Mouse (Mus musculus): Measurements from ENCODE around the gene Nmnat1. TPM values are rescaled to one million over a fixed set of nuclear protein-coding genes. Genes with fewer than 3 reads are reported as not detected.
A peak's percentile ranks its signal among the peaks of the same experiment; 100 is the strongest.

Nmnat1 gene
- polyA plus RNA-seq, 1 experiment from 2014 or later: 14.3 TPM

GRCm38 (mm10) chr4:149424755-149425154, 60.2 kb downstream of the Nmnat1 start:
- Histone ChIP-seq H3K27me3 (replicated peaks; ENCODE audit: control insufficient read depth, insufficient read depth, low read length) (no peaks in the 10 kb centered on the region), H3K9me3 (ENCODE audit: control insufficient read depth, low read length) (no peaks in the 10 kb centered on the region), H3K4me1 (replicated peaks; ENCODE audit: control insufficient read depth, insufficient read depth, low read length) (peaks cover 12% of the 10 kb centered on the region), H3K4me2 (peak overlapping the region; percentile 82), H3K9ac (ENCODE audit: low read depth, low read length) (peak overlapping the region; percentile 41; the same call in 1 of the 2 replicates), H3K4me3 (ENCODE audit: low read depth, low read length) (peak overlapping the region; percentile 98), H3K27ac (ENCODE audit: low read depth, low read length) (no peak overlapping the region), H3K36me3 (ENCODE audit: control insufficient read depth, insufficient read depth, low read length) (no peaks in the 10 kb centered on the region; the same call in 1 of the 2 replicates)
- 7% methylated on average over 9 of the region's 9 CpGs for WGBS
- ATAC-seq (replicated peaks; ENCODE audit: low FRiP score) (no peak), DNase-seq (ENCODE audit: low spot score) (no peak)

DNA sequence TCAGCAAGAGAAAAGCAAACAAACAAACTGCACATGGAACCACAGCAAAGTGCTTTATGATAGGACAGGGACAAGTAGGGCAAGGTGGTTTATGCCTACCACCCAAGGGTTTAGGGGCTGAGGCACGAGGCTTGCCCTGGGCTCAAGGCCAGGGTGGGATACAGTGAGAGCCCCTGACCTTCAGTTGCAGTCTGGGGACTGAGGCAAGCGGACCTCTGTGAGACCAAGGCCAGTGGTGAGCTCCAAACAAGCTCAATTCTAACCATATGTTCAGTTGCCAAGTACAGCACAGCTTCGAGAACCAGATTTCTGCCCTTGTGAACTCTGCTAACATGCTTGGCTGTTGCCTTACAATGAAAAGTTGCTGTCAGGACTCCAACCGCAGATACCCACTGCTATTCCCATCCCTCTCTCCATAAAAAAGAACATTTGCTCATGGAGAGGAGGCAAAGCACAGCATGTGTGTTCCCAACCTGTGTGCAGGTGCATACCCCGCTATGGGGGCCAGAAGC, 67.1 kb downstream of the Nmnat1 start:
- H3K4me3 ChIP-seq (ENCODE audit: low read depth, low read length): no peak overlapping the region
- H3K9ac ChIP-seq (ENCODE audit: low read depth, low read length): no peak overlapping the region
- ATAC-seq (replicated peaks; ENCODE audit: low FRiP score): no peak
- H3K36me3 ChIP-seq (ENCODE audit: control insufficient read depth, insufficient read depth, low read length): peaks cover 2% of the 10 kb centered on the region; the same call in 1 of the 2 replicates
- no peak overlapping the region for H3K27ac ChIP-seq (ENCODE audit: low read depth, low read length)
- no peaks in the 10 kb centered on the region for H3K27me3 ChIP-seq (replicated peaks; ENCODE audit: control insufficient read depth, insufficient read depth, low read length)
- H3K4me1 ChIP-seq (replicated peaks; ENCODE audit: control insufficient read depth, insufficient read depth, low read length): peaks cover 12% of the 10 kb centered on the region
- H3K9me3 ChIP-seq (ENCODE audit: control insufficient read depth, low read length): no peaks in the 10 kb centered on the region
- no peak overlapping the region for H3K4me2 ChIP-seq
- 84% methylated on average over 5 of the region's 5 CpGs for WGBS
- DNase-seq (ENCODE audit: low spot score): no peak

Other genes starting within 250 kb of the Nmnat1 start
- 13.9 and 14.8 TPM in 2 replicates for gene Kif1b, start 177.5 kb downstream of the Nmnat1 start, polyA plus RNA-seq (2014; fragmentation: Nextera tagmentation; extraction: Ambion mirVana)
- gene Ube4b, start 58.5 kb downstream of the Nmnat1 start, polyA plus RNA-seq (2014; fragmentation: Nextera tagmentation; extraction: Ambion mirVana): 35.0 and 37.4 TPM in 2 replicates
- gene Rbp7, start 30.2 kb downstream of the Nmnat1 start, polyA plus RNA-seq (2014; fragmentation: Nextera tagmentation; extraction: Ambion mirVana): not detected in 2 replicates
- 0.31 TPM in 1 of 2 replicates, not detected in the other for gene Tmem274, start 7.8 kb downstream of the Nmnat1 start, polyA plus RNA-seq (2014; fragmentation: Nextera tagmentation; extraction: Ambion mirVana)
- 41.8 and 43.6 TPM in 2 replicates for gene Lzic, start within 50 bp of the Nmnat1 start, polyA plus RNA-seq (2014; fragmentation: Nextera tagmentation; extraction: Ambion mirVana)
- 21.4 and 24.6 TPM in 2 replicates for gene Ctnnbip1, start 33.0 kb upstream of the Nmnat1 start, polyA plus RNA-seq (2014; fragmentation: Nextera tagmentation; extraction: Ambion mirVana)
- gene Clstn1, start 101.3 kb upstream of the Nmnat1 start, polyA plus RNA-seq (2014; fragmentation: Nextera tagmentation; extraction: Ambion mirVana): 7.8 and 7.9 TPM in 2 replicates
- 12.6 and 12.9 TPM in 2 replicates for gene Pik3cd, start 217.4 kb upstream of the Nmnat1 start, polyA plus RNA-seq (2014; fragmentation: Nextera tagmentation; extraction: Ambion mirVana)